Mouse (Mus musculus): ENCODE results near the gene Prkab1. TPM values are rescaled to one million over a fixed set of nuclear protein-coding genes. Genes with fewer than 3 reads are reported as not detected.

Gene Prkab1
- polyA plus RNA-seq, 1 experiment from 2014 or later, result 72.0 TPM

DNA sequence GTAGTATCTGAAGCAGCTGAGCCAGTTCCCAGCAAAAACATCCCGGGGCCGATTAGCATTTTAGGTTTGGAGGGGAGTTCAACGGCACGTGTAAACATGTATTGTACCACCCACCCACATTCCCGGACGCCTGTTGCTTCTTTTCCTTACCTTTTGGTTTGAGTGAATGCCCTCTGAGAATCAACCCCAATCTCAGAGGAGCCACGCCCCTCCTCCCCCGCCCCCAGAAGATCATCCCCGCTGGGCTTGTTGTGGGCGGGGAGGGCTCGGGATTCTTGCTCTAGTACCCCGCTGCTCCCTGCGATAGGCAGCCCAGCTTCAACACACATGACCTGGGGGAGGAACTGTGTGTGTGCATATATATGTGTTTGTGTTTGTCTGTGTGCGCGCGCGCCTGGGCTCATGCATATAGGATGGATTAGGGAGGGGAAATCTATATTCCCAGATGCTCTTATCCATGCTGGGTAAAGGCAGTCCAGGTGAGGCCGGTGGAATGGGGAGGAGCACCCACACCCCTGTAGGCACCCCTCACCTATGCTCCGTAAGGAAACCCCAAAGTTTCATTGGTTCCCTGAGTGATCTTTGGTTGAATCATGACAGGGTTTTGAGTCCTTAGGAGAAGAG, 6.4 kb upstream of the Prkab1 start:
- H3K4me3 ChIP-seq, result peak overlapping the region; percentile 34
- WGBS, result 4% methylated on average over 19 of the region's 19 CpGs
- DNase-seq (ENCODE audit: low spot score), result no peak
- H3K4me1 ChIP-seq (replicated peaks), result peaks cover 9% of the 10 kb centered on the region
- H3K27ac ChIP-seq, result no peak overlapping the region
- no peaks in the 10 kb centered on the region for H3K36me3 ChIP-seq
- H3K9me3 ChIP-seq, result no peaks in the 10 kb centered on the region
- peaks cover 5% of the 10 kb centered on the region; the same call in 1 of the 2 replicates for H3K27me3 ChIP-seq (ENCODE audit: insufficient read depth, poor library complexity, severe bottlenecking)

DNA sequence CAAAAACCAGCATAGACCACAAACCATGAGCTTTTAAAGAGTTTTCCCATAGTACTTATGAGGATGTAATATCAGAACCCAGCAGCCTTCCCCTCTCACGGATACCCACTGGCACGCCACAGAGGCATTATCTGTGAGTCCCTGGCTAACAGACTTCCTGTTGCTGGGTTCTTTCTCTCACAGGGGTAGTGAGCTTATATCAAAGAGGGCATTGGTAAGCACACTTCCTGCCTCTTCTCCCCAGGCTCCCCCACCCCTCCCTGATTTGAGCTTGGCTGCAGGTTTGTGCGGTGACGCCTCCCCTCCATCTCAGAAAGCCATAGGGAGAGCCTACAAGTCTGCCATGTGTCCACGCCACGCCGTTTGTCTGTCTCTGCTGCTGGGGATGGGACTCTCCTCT, 4.8 kb upstream of the Prkab1 start:
- Histone ChIP-seq H3K27me3 (ENCODE audit: insufficient read depth, poor library complexity, severe bottlenecking) (peaks cover 5% of the 10 kb centered on the region; the same call in 1 of the 2 replicates), H3K9me3 (no peaks in the 10 kb centered on the region), H3K4me1 (replicated peaks) (peaks cover 12% of the 10 kb centered on the region), H3K36me3 (no peaks in the 10 kb centered on the region), H3K27ac (no peak overlapping the region), H3K4me3 (no peak overlapping the region)
- WGBS, result 79% methylated on average over 7 of the region's 7 CpGs
- DNase-seq (ENCODE audit: low spot score), result no peak

- WGBS, result 94% methylated on average over 14 of the region's 14 CpGs
Measured at GRCm38 (mm10) chr5:116026561-116026960, 2.3 kb upstream of the Prkab1 start.

GRCm38 (mm10) chr5:116026107-116026506, 1.8 kb upstream of the Prkab1 start:
- Histone ChIP-seq H3K4me3 (no peak overlapping the region), H3K9me3 (no peaks in the 10 kb centered on the region), H3K36me3 (peaks cover 17% of the 10 kb centered on the region), H3K27me3 (ENCODE audit: insufficient read depth, poor library complexity, severe bottlenecking) (peaks cover 5% of the 10 kb centered on the region; the same call in 1 of the 2 replicates), H3K27ac (no peak overlapping the region), H3K4me1 (replicated peaks) (peaks cover 31% of the 10 kb centered on the region)
- DNase-seq (ENCODE audit: low spot score), result no peak
- 91% methylated on average over 5 of the region's 5 CpGs for WGBS

More at GRCm38 (mm10) chr5:116026561-116026960, 2.3 kb upstream of the Prkab1 start:
- Histone ChIP-seq H3K36me3 (peaks cover 12% of the 10 kb centered on the region), H3K27me3 (ENCODE audit: insufficient read depth, poor library complexity, severe bottlenecking) (peaks cover 5% of the 10 kb centered on the region; the same call in 1 of the 2 replicates), H3K4me1 (replicated peaks) (peaks cover 31% of the 10 kb centered on the region), H3K27ac (no peak overlapping the region), H3K4me3 (no peak overlapping the region), H3K9me3 (no peaks in the 10 kb centered on the region)
- DNase-seq (ENCODE audit: low spot score), result no peak

DNA sequence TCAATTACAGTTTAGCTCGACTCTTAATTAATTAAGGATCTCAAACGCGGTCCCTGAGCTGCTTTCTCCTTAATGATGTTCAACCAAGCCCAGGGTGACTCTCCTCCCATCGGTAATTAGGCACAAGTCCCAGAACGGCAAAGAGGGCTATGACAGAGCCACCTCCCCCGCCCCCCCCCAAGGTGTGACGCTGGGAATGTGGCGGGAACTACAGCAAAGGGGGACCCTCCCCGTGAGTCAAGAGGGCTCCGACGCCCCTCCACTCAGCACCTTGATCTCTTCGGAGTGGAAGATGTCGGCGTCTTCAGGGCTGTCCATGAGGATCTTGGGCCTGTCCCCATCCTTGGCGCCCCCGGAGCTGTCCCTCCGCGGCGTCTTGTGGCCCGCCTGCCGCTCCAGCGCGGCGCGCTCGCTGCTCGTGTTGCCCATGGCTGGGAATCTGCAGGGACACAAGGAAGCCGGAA, 455 bp downstream of the Prkab1 start:
- Histone ChIP-seq H3K9me3 (no peaks in the 10 kb centered on the region), H3K4me3 (peak overlapping the region; percentile 89), H3K36me3 (peaks cover 39% of the 10 kb centered on the region), H3K4me1 (replicated peaks) (peaks cover 22% of the 10 kb centered on the region), H3K27me3 (ENCODE audit: insufficient read depth, poor library complexity, severe bottlenecking) (no peaks in the 10 kb centered on the region), H3K27ac (peak overlapping the region; percentile 89)
- DNase-seq (ENCODE audit: low spot score), result no peak
- under 1% methylated on average over 28 of the region's 28 CpGs for WGBS

DNA sequence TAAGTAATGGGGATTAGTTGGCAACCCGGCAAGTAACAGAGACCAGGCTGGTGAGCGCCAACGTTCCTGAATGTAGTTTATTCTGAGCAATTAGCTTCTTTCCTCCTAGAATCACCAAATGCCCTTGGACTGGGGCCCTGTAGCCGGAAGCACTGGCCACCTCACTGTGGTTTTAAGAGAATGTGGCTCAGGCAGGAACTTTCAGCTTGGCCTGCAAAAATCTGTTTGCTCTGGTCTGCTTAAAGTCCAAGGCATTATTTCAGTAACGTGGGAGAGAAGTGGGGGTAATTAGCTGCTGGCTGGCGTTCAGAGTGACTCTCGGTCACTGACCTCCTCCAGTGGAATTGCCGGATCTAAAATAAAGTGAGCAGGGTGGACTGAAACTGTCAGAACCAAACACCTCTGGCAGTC, 1.1 kb downstream of the Prkab1 start:
- no peaks in the 10 kb centered on the region for H3K9me3 ChIP-seq
- H3K27me3 ChIP-seq (ENCODE audit: insufficient read depth, poor library complexity, severe bottlenecking), result no peaks in the 10 kb centered on the region
- peak overlapping the region; percentile 89 for H3K27ac ChIP-seq
- WGBS, result 45% methylated on average over 8 of the region's 8 CpGs
- H3K4me1 ChIP-seq (replicated peaks), result peaks cover 22% of the 10 kb centered on the region
- H3K4me3 ChIP-seq, result peak overlapping the region; percentile 89
- H3K36me3 ChIP-seq, result peaks cover 45% of the 10 kb centered on the region
- no peak for DNase-seq (ENCODE audit: low spot score)

- Histone ChIP-seq H3K27ac (peak overlapping the region; percentile 89; the same call in 1 of the 2 replicates), H3K27me3 (ENCODE audit: insufficient read depth, poor library complexity, severe bottlenecking) (no peaks in the 10 kb centered on the region), H3K36me3 (peaks cover 50% of the 10 kb centered on the region), H3K4me1 (replicated peaks) (peaks cover 22% of the 10 kb centered on the region), H3K9me3 (no peaks in the 10 kb centered on the region), H3K4me3 (peak overlapping the region; percentile 89)
- 86% methylated on average over 7 of the region's 7 CpGs for WGBS
- DNase-seq (ENCODE audit: low spot score), result no peak
Measured at GRCm38 (mm10) chr5:116022658-116023200, 1.6 kb downstream of the Prkab1 start.

DNA sequence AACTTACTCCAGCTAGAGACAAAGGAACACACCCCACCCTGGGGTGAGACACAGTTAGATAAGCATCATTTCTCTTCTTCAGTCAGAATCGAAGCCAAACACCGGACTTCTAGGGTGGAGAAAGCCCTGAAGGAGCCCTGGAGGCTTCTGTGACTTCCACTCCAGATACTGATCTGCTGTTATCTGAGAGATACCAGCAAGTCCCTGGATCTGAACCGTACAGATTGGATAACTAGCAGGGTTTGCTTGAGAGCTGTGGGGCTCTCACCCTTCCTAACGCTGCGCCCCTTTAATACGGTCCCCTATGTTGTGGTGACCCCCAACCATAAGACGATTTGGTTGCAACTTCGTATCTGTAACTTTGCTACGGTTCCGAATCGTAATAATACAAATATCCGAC, 2.2 kb downstream of the Prkab1 start:
- WGBS, result 94% methylated on average over 12 of the region's 12 CpGs
- Histone ChIP-seq H3K9me3 (no peaks in the 10 kb centered on the region), H3K27ac (no peak overlapping the region), H3K4me1 (replicated peaks) (peaks cover 22% of the 10 kb centered on the region), H3K27me3 (ENCODE audit: insufficient read depth, poor library complexity, severe bottlenecking) (no peaks in the 10 kb centered on the region), H3K36me3 (peaks cover 56% of the 10 kb centered on the region), H3K4me3 (peak overlapping the region; percentile 89)
- DNase-seq (ENCODE audit: low spot score), result no peak

DNA sequence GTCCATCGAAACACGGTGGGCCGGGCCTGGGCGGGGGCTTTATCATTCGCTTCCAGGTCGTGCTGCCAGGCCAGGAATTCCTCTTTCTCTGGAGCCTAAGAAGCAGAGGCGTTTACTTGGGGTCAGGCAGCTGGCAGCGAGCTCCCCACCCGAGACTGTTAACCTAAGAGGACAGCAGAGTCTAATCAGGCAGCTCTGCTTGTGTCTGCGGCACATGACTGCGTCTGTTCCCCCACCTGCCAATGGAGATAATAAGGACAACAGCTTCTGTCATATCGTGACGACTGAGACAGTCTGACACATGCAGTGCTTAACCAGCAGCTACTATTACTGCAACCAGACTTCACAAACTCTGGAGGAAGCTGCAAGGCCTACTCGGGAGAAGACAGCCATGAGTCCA, 2.8 kb downstream of the Prkab1 start:
- Histone ChIP-seq H3K27me3 (ENCODE audit: insufficient read depth, poor library complexity, severe bottlenecking) (no peaks in the 10 kb centered on the region), H3K36me3 (peaks cover 62% of the 10 kb centered on the region), H3K27ac (no peak overlapping the region), H3K4me1 (replicated peaks) (peaks cover 22% of the 10 kb centered on the region), H3K9me3 (no peaks in the 10 kb centered on the region), H3K4me3 (no peak overlapping the region)
- DNase-seq (ENCODE audit: low spot score), result no peak
- 92% methylated on average over 14 of the region's 14 CpGs for WGBS

DNA sequence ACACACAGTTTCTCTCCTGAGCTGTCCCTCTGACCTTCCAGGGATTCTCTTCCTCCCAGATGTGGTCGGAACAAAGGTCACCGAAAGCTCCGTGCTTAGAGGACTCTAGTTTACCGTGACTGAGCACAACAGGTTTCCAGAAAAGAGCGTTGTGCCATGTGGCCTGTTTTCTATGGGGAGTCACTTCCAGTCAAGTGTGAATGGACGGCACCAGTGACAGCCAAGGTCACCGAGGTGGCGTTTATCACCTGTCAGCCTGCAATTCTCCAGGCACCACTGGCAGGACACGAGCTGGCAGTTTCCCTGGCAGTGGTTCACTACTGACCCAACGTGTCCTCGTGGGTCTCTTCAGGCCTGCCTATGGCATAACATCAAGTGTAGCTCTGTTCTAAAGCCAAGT, 4.9 kb downstream of the Prkab1 start:
- H3K36me3 ChIP-seq, result peaks cover 84% of the 10 kb centered on the region
- WGBS, result 83% methylated on average over 11 of the region's 11 CpGs
- H3K9me3 ChIP-seq, result no peaks in the 10 kb centered on the region
- H3K27ac ChIP-seq, result no peak overlapping the region
- H3K4me3 ChIP-seq, result no peak overlapping the region
- DNase-seq (ENCODE audit: low spot score), result no peak
- H3K27me3 ChIP-seq (ENCODE audit: insufficient read depth, poor library complexity, severe bottlenecking), result no peaks in the 10 kb centered on the region
- H3K4me1 ChIP-seq (replicated peaks), result peaks cover 19% of the 10 kb centered on the region

GRCm38 (mm10) chr5:116018784-116019183, 5.5 kb downstream of the Prkab1 start:
- Histone ChIP-seq H3K4me1 (replicated peaks) (peaks cover 17% of the 10 kb centered on the region), H3K27ac (no peak overlapping the region), H3K4me3 (no peak overlapping the region), H3K27me3 (ENCODE audit: insufficient read depth, poor library complexity, severe bottlenecking) (no peaks in the 10 kb centered on the region), H3K36me3 (peaks cover 90% of the 10 kb centered on the region), H3K9me3 (no peaks in the 10 kb centered on the region)
- WGBS, result 87% methylated on average over 6 of the region's 6 CpGs
- no peak for DNase-seq (ENCODE audit: low spot score)

DNA sequence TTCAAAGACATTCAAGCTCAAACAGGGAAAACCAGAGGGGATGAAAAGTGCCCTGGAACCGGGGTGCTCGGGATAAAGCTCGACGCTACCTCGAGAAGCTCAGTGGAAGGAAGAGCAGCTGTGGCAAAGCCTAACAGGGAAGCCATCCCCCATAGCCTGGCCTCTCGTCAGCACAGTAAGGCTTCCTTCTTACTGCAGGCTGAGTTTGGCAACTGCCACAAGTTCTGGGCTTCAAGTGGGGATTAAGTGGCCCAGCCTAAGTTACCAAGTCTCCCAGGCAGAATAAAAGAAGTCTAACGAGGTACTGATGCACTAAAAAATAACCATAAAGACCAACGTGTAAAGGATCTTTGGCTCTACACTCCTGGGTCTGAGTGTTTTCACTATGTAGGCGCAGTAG, 6.1 kb downstream of the Prkab1 start:
- peaks cover 11% of the 10 kb centered on the region for H3K4me1 ChIP-seq (replicated peaks)
- no peak for DNase-seq (ENCODE audit: low spot score)
- H3K9me3 ChIP-seq, result no peaks in the 10 kb centered on the region
- no peak overlapping the region for H3K4me3 ChIP-seq
- peaks cover 96% of the 10 kb centered on the region for H3K36me3 ChIP-seq
- no peak overlapping the region for H3K27ac ChIP-seq
- 90% methylated on average over 9 of the region's 9 CpGs for WGBS
- no peaks in the 10 kb centered on the region for H3K27me3 ChIP-seq (ENCODE audit: insufficient read depth, poor library complexity, severe bottlenecking)

GRCm38 (mm10) chr5:116017391-116017790, 6.9 kb downstream of the Prkab1 start:
- DNase-seq (ENCODE audit: low spot score), result no peak
- Histone ChIP-seq H3K9me3 (no peaks in the 10 kb centered on the region), H3K27me3 (ENCODE audit: insufficient read depth, poor library complexity, severe bottlenecking) (no peaks in the 10 kb centered on the region), H3K36me3 (peaks cover 100% of the 10 kb centered on the region), H3K27ac (no peak overlapping the region), H3K4me3 (no peak overlapping the region), H3K4me1 (replicated peaks) (peaks cover 3% of the 10 kb centered on the region; the same call in 1 of the 2 replicates)
- 92% methylated on average over 8 of the region's 8 CpGs for WGBS

Data from hindbrain, embryonic 10.5 days (tissue).